Mouse (Mus musculus): ENCODE results near the gene Diexf.

The Diexf gene

GRCm38 (mm10) chr1:193086842-193087476, 43.1 kb downstream of the Diexf start:
- CTCF ChIA-PET: no interaction called here

- CTCF ChIA-PET: no interaction called here
These were observed 43.8 kb downstream of the Diexf start for GRCm38 (mm10) chr1:193086111-193086841.

- CTCF ChIA-PET: no interaction called here
These were observed 44.5 kb downstream of the Diexf start for GRCm38 (mm10) chr1:193085541-193086020.

- CTCF ChIA-PET: no interaction called here
These were observed 46.1 kb downstream of the Diexf start for GRCm38 (mm10) chr1:193084016-193084415.

- CTCF ChIA-PET: no interaction called here
These were observed 47.0 kb downstream of the Diexf start for GRCm38 (mm10) chr1:193083051-193083450.

- CTCF ChIA-PET: no interaction called here
These were observed 47.7 kb downstream of the Diexf start for GRCm38 (mm10) chr1:193082311-193082921.

- CTCF ChIA-PET: no interaction called here
These were observed 67.5 kb downstream of the Diexf start for GRCm38 (mm10) chr1:193062618-193063017.

- CTCF ChIA-PET: no interaction called here
These were observed 69.9 kb downstream of the Diexf start for GRCm38 (mm10) chr1:193060167-193060566.

- CTCF ChIA-PET: no interaction called here
These were observed 70.5 kb downstream of the Diexf start for GRCm38 (mm10) chr1:193059596-193059995.

GRCm38 (mm10) chr1:193054401-193054800, 75.7 kb downstream of the Diexf start:
- CTCF ChIA-PET: no interaction called here

GRCm38 (mm10) chr1:193053065-193053464, 77.0 kb downstream of the Diexf start:
- CTCF ChIA-PET: no interaction called here

GRCm38 (mm10) chr1:193047616-193048015, 82.5 kb downstream of the Diexf start:
- CTCF ChIA-PET: no interaction called here

GRCm38 (mm10) chr1:193042760-193043295, 87.2 kb downstream of the Diexf start:
- CTCF ChIA-PET: no interaction called here

All from spleen, embryonic (tissue).